Mouse (Mus musculus) midbrain, embryonic 15.5 days (tissue): Measurements from ENCODE around the gene Mrpl23. TPM values are rescaled to one million over a fixed set of nuclear protein-coding genes. Genes with fewer than 3 reads are reported as not detected.

ENCODE experiments used
- ATAC-seq: fragments of 200-750 bp; cut with Nextera tagmentation; replicated peaks from 2 replicates; pipeline ENCODE4 v1.8.0; 2017; ENCODE audit warnings: moderate TSS enrichment
- H3K27ac ChIP-seq: fragments of 300-500 bp; sonication (generic); 2 replicates; pipeline ENCODE4 v1.5.1; 2015; ENCODE audit warnings: mild to moderate bottlenecking, inconsistent platforms
- H3K27me3 ChIP-seq: fragments of 300-500 bp; sonication (generic); replicated peaks from 2 replicates; pipeline ENCODE4 v1.6.1; 2015; ENCODE audit warnings: inconsistent platforms
- H3K36me3 ChIP-seq: fragments of 300-500 bp; sonication (generic); replicated peaks from 2 replicates; pipeline ENCODE4 v1.6.1; 2015; ENCODE audit warnings: inconsistent platforms
- H3K4me1 ChIP-seq: fragments of 300-500 bp; sonication (generic); 2 replicates; pipeline ENCODE4 v1.6.1; 2015; ENCODE audit warnings: inconsistent platforms
- H3K4me2 ChIP-seq: fragments of 300-500 bp; sonication (generic); 2 replicates; pipeline ENCODE4 v1.6.1; 2015; ENCODE audit warnings: inconsistent platforms, mild to moderate bottlenecking, moderate library complexity
- H3K4me3 ChIP-seq: fragments of 300-500 bp; sonication (generic); 2 replicates; pipeline ENCODE4 v1.5.1; 2015; ENCODE audit warnings: mild to moderate bottlenecking, inconsistent platforms
- H3K9ac ChIP-seq: fragments of 300-500 bp; sonication (generic); 2 replicates; pipeline ENCODE4 v1.6.1; 2015; ENCODE audit warnings: mild to moderate bottlenecking, inconsistent platforms
- H3K9me3 ChIP-seq: fragments of 300-500 bp; sonication (generic); 2 replicates; pipeline ENCODE4 v1.6.1; 2016; ENCODE audit warnings: inconsistent platforms
- WGBS: fragments of 180-500 bp; shearing (Covaris S2); methylation state at CpG from one replicate; pipeline ENCODE4 v1.1.7; 2015; ENCODE audit warnings: mixed read lengths; 5-methylcytosine and 5-hydroxymethylcytosine counted together
- polyA plus RNA-seq: library from polyadenylated mRNA; unstranded; fragments of >200 nt; fragmentation: Nextera tagmentation; extraction: Ambion mirVana; gene quantifications from 2 replicates; pipeline ENCODE4 v1.2.1, GENCODE M21; 2015

The Mrpl23 gene
- polyA plus RNA-seq, 1 experiment from 2014 or later: 22.4 TPM

DNA sequence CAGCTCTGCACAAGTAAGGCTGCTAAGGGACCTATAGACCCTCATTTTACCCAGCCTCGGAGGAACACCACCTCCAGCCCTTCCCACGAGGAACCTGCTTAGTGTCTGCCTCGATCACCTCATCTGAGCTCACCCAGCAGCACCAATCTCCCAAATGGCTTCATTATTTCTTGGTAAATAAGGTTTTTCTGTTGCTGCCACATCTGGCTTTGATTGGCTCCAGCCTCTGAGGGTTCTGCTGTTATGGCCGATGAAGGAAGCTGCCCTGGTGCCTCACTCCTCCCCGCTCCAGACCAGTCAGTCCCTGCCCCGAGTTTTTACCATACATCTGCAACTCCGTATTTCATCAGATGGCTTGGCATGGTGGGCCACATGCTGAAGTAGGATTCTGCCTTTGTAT, 13.5 kb downstream of the Mrpl23 start:
- ATAC-seq: no peak
- no peak overlapping the region for H3K4me3 ChIP-seq
- H3K36me3 ChIP-seq: no peaks in the 10 kb centered on the region
- no peak overlapping the region for H3K27ac ChIP-seq
- peaks cover 7% of the 10 kb centered on the region for H3K4me1 ChIP-seq
- no peak overlapping the region for H3K4me2 ChIP-seq
- H3K9ac ChIP-seq: no peak overlapping the region
- WGBS: 83% methylated on average over 7 of the region's 7 CpGs
- no peaks in the 10 kb centered on the region for H3K27me3 ChIP-seq
- no peaks in the 10 kb centered on the region for H3K9me3 ChIP-seq

DNA sequence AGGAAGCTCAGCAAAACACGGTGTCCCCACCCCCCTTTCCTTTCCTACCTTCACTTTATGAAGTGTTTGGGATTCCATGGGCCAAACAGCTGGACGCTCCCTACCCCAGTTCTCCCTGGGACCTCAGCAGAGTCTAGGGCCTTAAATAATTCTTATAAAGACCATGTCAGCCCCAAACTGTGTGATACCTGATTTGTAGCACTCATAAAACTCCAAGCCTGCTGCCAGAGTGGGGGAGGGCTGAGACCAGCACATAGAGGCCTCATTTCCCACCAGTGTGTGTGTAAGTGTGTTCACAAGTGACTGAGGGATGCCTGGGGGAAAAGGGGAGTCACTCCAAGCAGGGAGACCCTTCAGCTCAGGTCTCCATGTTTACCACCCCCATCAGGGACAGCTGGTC, 15.4 kb downstream of the Mrpl23 start:
- Histone ChIP-seq H3K36me3 (no peaks in the 10 kb centered on the region), H3K27me3 (no peaks in the 10 kb centered on the region), H3K4me2 (no peak overlapping the region), H3K9me3 (no peaks in the 10 kb centered on the region), H3K4me3 (no peak overlapping the region), H3K9ac (no peak overlapping the region), H3K27ac (no peak overlapping the region), H3K4me1 (peaks cover 3% of the 10 kb centered on the region)
- no peak for ATAC-seq
- 70% methylated on average over 2 of the region's 2 CpGs for WGBS

- 17% methylated on average over 6 of the region's 6 CpGs for WGBS
- no peaks in the 10 kb centered on the region for H3K9me3 ChIP-seq
- H3K27me3 ChIP-seq: no peaks in the 10 kb centered on the region
- H3K4me3 ChIP-seq: no peak overlapping the region
- H3K36me3 ChIP-seq: no peaks in the 10 kb centered on the region
- no peak overlapping the region for H3K4me2 ChIP-seq
- H3K27ac ChIP-seq: no peak overlapping the region
- H3K9ac ChIP-seq: no peak overlapping the region
- H3K4me1 ChIP-seq: 0 out of 2 replicates have a peak, but pooled peaks cover 1% of the 10 kb centered on the region
- no peak for ATAC-seq
Observed at GRCm38 (mm10) chr7:142548706-142549105, 16.2 kb downstream of the Mrpl23 start.

- Histone ChIP-seq H3K36me3 (no peaks in the 10 kb centered on the region), H3K9ac (no peak overlapping the region), H3K4me1 (peaks cover 11% of the 10 kb centered on the region; the same call in 1 of the 2 replicates), H3K27ac (no peak overlapping the region), H3K4me3 (no peak overlapping the region), H3K9me3 (no peaks in the 10 kb centered on the region), H3K27me3 (no peaks in the 10 kb centered on the region), H3K4me2 (no peak overlapping the region)
- ATAC-seq: no peak
- 87% methylated on average over 10 of the region's 10 CpGs for whole genome bisulfite sequencing
Observed at GRCm38 (mm10) chr7:142549941-142550763, 17.7 kb downstream of the Mrpl23 start.

GRCm38 (mm10) chr7:142550935-142551373, 18.5 kb downstream of the Mrpl23 start:
- no peaks in the 10 kb centered on the region for H3K9me3 ChIP-seq
- no peak for ATAC-seq

DNA sequence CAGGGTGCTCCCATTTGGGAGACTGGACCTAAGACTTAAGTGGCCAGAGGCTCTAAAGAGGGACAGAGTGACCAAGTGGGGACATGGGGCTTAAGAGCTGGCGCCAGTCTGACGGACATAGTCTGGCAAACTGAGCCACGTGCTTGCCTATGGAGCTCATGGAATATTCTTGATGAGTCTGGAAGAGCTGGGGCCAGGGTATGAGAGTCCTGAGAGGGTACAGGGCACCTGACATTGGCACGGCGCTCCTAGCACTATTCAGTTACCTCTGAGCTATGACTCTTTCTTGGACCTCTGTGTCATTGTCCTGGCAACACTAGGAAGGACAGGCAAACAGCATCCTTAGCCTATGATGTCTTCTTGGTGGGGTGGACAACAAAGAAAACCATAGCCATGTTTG, 19.2 kb downstream of the Mrpl23 start:
- Histone ChIP-seq H3K27ac (no peak overlapping the region), H3K4me3 (no peak overlapping the region), H3K9me3 (no peaks in the 10 kb centered on the region), H3K4me2 (no peak overlapping the region), H3K27me3 (no peaks in the 10 kb centered on the region), H3K4me1 (peaks cover 11% of the 10 kb centered on the region; the same call in 1 of the 2 replicates), H3K9ac (no peak overlapping the region), H3K36me3 (no peaks in the 10 kb centered on the region)
- no peak for ATAC-seq
- WGBS: 90% methylated on average over 5 of the region's 5 CpGs

More at GRCm38 (mm10) chr7:142550935-142551373, 18.5 kb downstream of the Mrpl23 start:
- H3K4me1 ChIP-seq: peaks cover 11% of the 10 kb centered on the region; the same call in 1 of the 2 replicates
- WGBS: 81% methylated on average over 14 of the region's 14 CpGs
- H3K9ac ChIP-seq: no peak overlapping the region
- H3K4me3 ChIP-seq: no peak overlapping the region
- no peaks in the 10 kb centered on the region for H3K36me3 ChIP-seq
- no peak overlapping the region for H3K4me2 ChIP-seq
- H3K27ac ChIP-seq: no peak overlapping the region
- H3K27me3 ChIP-seq: no peaks in the 10 kb centered on the region

- H3K9ac ChIP-seq: no peak overlapping the region
- H3K4me3 ChIP-seq: no peak overlapping the region
- H3K36me3 ChIP-seq: no peaks in the 10 kb centered on the region
- no peak overlapping the region for H3K4me2 ChIP-seq
- no peak overlapping the region for H3K27ac ChIP-seq
- peaks cover 11% of the 10 kb centered on the region; the same call in 1 of the 2 replicates for H3K4me1 ChIP-seq
- H3K27me3 ChIP-seq: no peaks in the 10 kb centered on the region
- 70% methylated on average over 13 of the region's 13 CpGs for WGBS
- ATAC-seq: no peak
- H3K9me3 ChIP-seq: no peaks in the 10 kb centered on the region
Observed at GRCm38 (mm10) chr7:142552591-142553416, 20.3 kb downstream of the Mrpl23 start.

- Histone ChIP-seq H3K27me3 (no peaks in the 10 kb centered on the region), H3K4me3 (no peak overlapping the region), H3K4me1 (peaks cover 11% of the 10 kb centered on the region; the same call in 1 of the 2 replicates), H3K9ac (no peak overlapping the region), H3K4me2 (no peak overlapping the region), H3K27ac (no peak overlapping the region), H3K9me3 (no peaks in the 10 kb centered on the region), H3K36me3 (no peaks in the 10 kb centered on the region)
- no peak for ATAC-seq
- 48% methylated on average over 11 of the region's 11 CpGs for WGBS
Observed at GRCm38 (mm10) chr7:142553417-142554335, 21.2 kb downstream of the Mrpl23 start.

DNA sequence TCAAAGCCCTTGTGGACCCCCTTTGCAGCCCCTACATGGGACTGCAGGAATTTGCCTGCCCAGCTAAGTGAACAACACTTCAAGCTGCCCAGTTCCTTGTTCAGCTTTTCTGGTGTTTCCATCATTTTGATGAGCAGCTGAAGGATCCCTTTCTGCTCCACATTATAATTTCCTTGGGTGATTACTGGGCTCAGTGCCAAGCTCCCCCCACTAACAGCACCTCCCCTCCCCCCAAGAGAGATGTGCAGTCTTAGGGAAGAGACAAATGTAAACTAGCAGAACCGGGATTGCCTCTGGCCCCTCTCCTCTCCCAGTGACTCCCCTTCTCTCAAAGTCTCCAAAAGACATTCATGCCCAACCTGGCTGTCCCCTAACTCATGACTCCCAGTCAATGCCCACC, 22.1 kb downstream of the Mrpl23 start:
- Histone ChIP-seq H3K9me3 (no peaks in the 10 kb centered on the region), H3K4me1 (peaks cover 11% of the 10 kb centered on the region; the same call in 1 of the 2 replicates), H3K27me3 (no peaks in the 10 kb centered on the region), H3K4me3 (no peak overlapping the region), H3K4me2 (no peak overlapping the region), H3K36me3 (no peaks in the 10 kb centered on the region), H3K9ac (no peak overlapping the region), H3K27ac (no peak overlapping the region)
- no peak for ATAC-seq
- WGBS: 23% methylated on average over 1 of the region's 1 CpGs

DNA sequence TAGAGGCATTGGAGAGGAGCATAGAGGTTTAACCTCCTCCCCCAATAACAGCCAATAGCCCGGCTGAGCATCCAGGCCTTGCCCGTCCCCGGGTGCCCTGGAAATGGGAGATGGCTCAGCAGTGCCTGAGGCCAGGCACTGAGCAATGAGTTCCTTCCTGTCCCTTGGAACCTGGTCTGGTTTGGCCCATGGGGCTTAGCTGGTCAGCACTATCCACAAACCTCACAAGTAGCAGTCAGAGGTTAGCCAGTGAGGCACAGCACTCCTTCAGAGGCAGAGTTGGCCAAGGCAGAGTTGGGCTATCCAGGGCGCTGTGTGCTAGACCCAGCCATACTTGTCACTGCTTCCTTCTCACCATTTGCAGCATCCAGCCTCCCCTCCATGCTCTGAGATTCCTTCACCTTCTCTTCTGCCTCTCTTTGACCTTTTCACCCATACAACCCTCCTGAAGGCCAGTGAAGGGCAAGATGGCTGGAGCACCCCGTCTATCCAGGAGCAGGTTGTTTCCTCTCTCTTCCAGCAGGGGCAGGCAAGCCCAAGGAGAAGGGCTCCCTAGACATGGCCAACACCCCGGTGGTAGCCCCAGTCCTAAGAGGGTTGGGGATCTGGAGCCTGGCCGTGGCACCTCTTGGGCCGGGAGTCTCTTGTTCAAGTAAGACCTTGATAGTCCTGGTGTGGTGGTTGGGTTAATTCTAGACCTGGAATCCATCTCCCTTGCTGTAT, 23.0 kb downstream of the Mrpl23 start:
- 92% methylated on average over 8 of the region's 8 CpGs for WGBS
- Histone ChIP-seq H3K9ac (no peak overlapping the region), H3K36me3 (no peaks in the 10 kb centered on the region), H3K27me3 (no peaks in the 10 kb centered on the region), H3K4me3 (no peak overlapping the region), H3K27ac (no peak overlapping the region), H3K4me2 (no peak overlapping the region), H3K9me3 (no peaks in the 10 kb centered on the region), H3K4me1 (peaks cover 11% of the 10 kb centered on the region; the same call in 1 of the 2 replicates)
- ATAC-seq: no peak

GRCm38 (mm10) chr7:142556089-142556476, 23.6 kb downstream of the Mrpl23 start:
- Histone ChIP-seq H3K27ac (no peak overlapping the region), H3K27me3 (no peaks in the 10 kb centered on the region), H3K9me3 (no peaks in the 10 kb centered on the region), H3K9ac (no peak overlapping the region), H3K36me3 (no peaks in the 10 kb centered on the region), H3K4me3 (no peak overlapping the region), H3K4me2 (no peak overlapping the region), H3K4me1 (peaks cover 11% of the 10 kb centered on the region; the same call in 1 of the 2 replicates)
- no peak for ATAC-seq
- 94% methylated on average over 2 of the region's 2 CpGs for WGBS
